ENCODE assay signal across 25 mouse cellular contexts in genomic region chr16:18636401-18636800, GRCm38 (mm10). TPM values are rescaled to one million over a fixed set of nuclear protein-coding genes. Genes with fewer than 3 reads are reported as not detected.
DNase-seq lines count a peak whose midpoint lies in the region; ATAC-seq lines count a peak whose summit lies in the region.
"Had no signal": no experiment of that assay in that cellular context is flagged by ENCODE, and none has a peak within 500 bp of the region (broad histone marks: within the 10 kb centered on the region; RNA-seq: fewer than 3 reads in every experiment).

No protein-coding gene starts in this region.

- intact Hi-C loops in left cerebral cortex, postnatal 14 days (cut with DNase I), result no loop called here

- H3K4me2 ChIP-seq in kidney, embryonic 15.5 days, result no peak overlapping the region
- H3K4me2 ChIP-seq: embryonic facial prominence, embryonic 13.5 days; forebrain, embryonic 12.5 days; forebrain, embryonic 15.5 days; heart, embryonic 11.5 days; hindbrain, embryonic 14.5 days had no signal

- no peaks in the 10 kb centered on the region for H3K9me3 ChIP-seq in kidney, embryonic 15.5 days (replicated peaks)
- H3K9me3 ChIP-seq in embryonic facial prominence, embryonic 10.5 days, result no peaks in the 10 kb centered on the region
- H3K9me3 ChIP-seq: embryonic facial prominence, embryonic 13.5 days; forebrain, embryonic 12.5 days; forebrain, embryonic 15.5 days had no signal

- H3K9ac ChIP-seq in kidney, embryonic 15.5 days, result no peak overlapping the region
- H3K9ac ChIP-seq: embryonic facial prominence, embryonic 13.5 days; forebrain, embryonic 12.5 days; forebrain, embryonic 15.5 days; hindbrain, embryonic 14.5 days had no signal

- H3K4me3 ChIP-seq in kidney, embryonic 15.5 days (replicated peaks), result no peak overlapping the region
- no peak overlapping the region for H3K4me3 ChIP-seq in embryonic facial prominence, embryonic 10.5 days
- H3K4me3 ChIP-seq: embryonic facial prominence, embryonic 13.5 days; erythroblast, embryonic 14.5 days; forebrain, embryonic 12.5 days; forebrain, embryonic 15.5 days; heart, adult 2 months had no signal

- no peaks in the 10 kb centered on the region for H3K36me3 ChIP-seq in kidney, embryonic 15.5 days
- no peaks in the 10 kb centered on the region for H3K36me3 ChIP-seq in embryonic facial prominence, embryonic 10.5 days (replicated peaks)
- H3K36me3 ChIP-seq: embryonic facial prominence, embryonic 13.5 days; forebrain, embryonic 12.5 days; forebrain, embryonic 15.5 days had no signal

- peaks cover 10% of the 10 kb centered on the region; the same call in 1 of the 2 replicates for H3K27me3 ChIP-seq in kidney, embryonic 15.5 days
- peaks cover 21% of the 10 kb centered on the region for H3K27me3 ChIP-seq in embryonic facial prominence, embryonic 10.5 days (replicated peaks; ENCODE audit: low read depth, poor library complexity, severe bottlenecking)
- H3K27me3 ChIP-seq: forebrain, embryonic 15.5 days had no signal

- H3K4me1 ChIP-seq in kidney, embryonic 15.5 days, result no peaks in the 10 kb centered on the region
- H3K4me1 ChIP-seq in embryonic facial prominence, embryonic 10.5 days, result peaks cover 8% of the 10 kb centered on the region; the same call in 1 of the 2 replicates
- H3K4me1 ChIP-seq: embryonic facial prominence, embryonic 13.5 days; forebrain, embryonic 12.5 days; forebrain, embryonic 15.5 days had no signal

- ATAC-seq in kidney, embryonic 15.5 days (replicated peaks; ENCODE audit: low FRiP score), result peak; percentile 42; the same call in 1 of the 2 replicates
- ATAC-seq: CD4-positive, CD25-positive, alpha-beta regulatory T cell, adult 4 months; forebrain, embryonic 15.5 days; hindbrain, postnatal 0 days had no signal

- WGBS in kidney, embryonic 15.5 days, result 61% methylated on average over 5 of the region's 5 CpGs
- WGBS in embryonic facial prominence, embryonic 10.5 days, result 83% methylated on average over 5 of the region's 5 CpGs

- no peak overlapping the region for H3K27ac ChIP-seq in kidney, embryonic 15.5 days
- H3K27ac ChIP-seq in embryonic facial prominence, embryonic 10.5 days (replicated peaks), result no peak overlapping the region
- H3K27ac ChIP-seq: embryonic facial prominence, embryonic 13.5 days; forebrain, embryonic 12.5 days; forebrain, embryonic 15.5 days; heart, adult 2 months; hindbrain, embryonic 14.5 days; hindbrain, postnatal 0 days had no signal

- DNase-seq in kidney, postnatal 4 days, result no peak
- DNase-seq in right cerebral cortex, postnatal 10 days (ENCODE audit: low spot score in 2 of 2), result peak; percentile 9 to 13
- DNase-seq in right cerebral cortex, postnatal 36 days (ENCODE audit: low spot score in 2 of 2), result no peak
- DNase-seq in embryonic facial prominence, embryonic 10.5 days (ENCODE audit: low spot score), result peak; percentile 6
- no peak for DNase-seq in left cerebral cortex, postnatal 14 days (ENCODE audit: low spot score in 2 of 2)
- DNase-seq: adrenal gland, adult 2 months; adrenal gland, postnatal 14 days; cerebellum, adult 11 months; cerebellum, adult 2 months; cerebellum, adult 9-11 months; gastrocnemius, postnatal 25 days; heart, postnatal 36 days had no signal

RNA-seq across cellular contexts. Expression of gene Sept5, which starts 6.6 kb away (rescaled TPM):
- 16.3 and 17.1 TPM in 2 replicates for polyA plus RNA-seq in kidney, embryonic 15.5 days (2015; fragmentation: Nextera tagmentation; extraction: Ambion mirVana)
- 30.2 and 32.2 TPM in 2 replicates for polyA plus RNA-seq in embryonic facial prominence, embryonic 10.5 days (2016; fragmentation: Nextera tagmentation; extraction: Ambion mirVana)
- total RNA-seq in left cerebral cortex, postnatal 14 days (2021), result 100 to 1,000 TPM; 866 to 932 TPM
- polyA plus RNA-seq: erythroblast, embryonic 14.5 days had no signal

RNA-seq across cellular contexts. Expression of gene Gm49601, which starts 10.2 kb away (rescaled TPM):
- polyA plus RNA-seq in kidney, embryonic 15.5 days (2015; fragmentation: Nextera tagmentation; extraction: Ambion mirVana), result 1.5 and 4.3 TPM in 2 replicates
- 3.2 and 3.6 TPM in 2 replicates for polyA plus RNA-seq in embryonic facial prominence, embryonic 10.5 days (2016; fragmentation: Nextera tagmentation; extraction: Ambion mirVana)
- 100 to 1,000 TPM; 216 to 232 TPM for total RNA-seq in left cerebral cortex, postnatal 14 days (2021)
- total RNA-seq: common myeloid progenitor, adult 5-6 weeks had no signal
- polyA plus RNA-seq: CD4-positive, CD25-positive, alpha-beta regulatory T cell, adult 4 months had no signal

RNA-seq across cellular contexts. Expression of gene Gp1bb, which starts 14.2 kb away (rescaled TPM):
- polyA plus RNA-seq in kidney, embryonic 15.5 days (2015; fragmentation: Nextera tagmentation; extraction: Ambion mirVana), result 0.93 and 1.6 TPM in 2 replicates
- 2.6 and 3.5 TPM in 2 replicates for polyA plus RNA-seq in embryonic facial prominence, embryonic 10.5 days (2016; fragmentation: Nextera tagmentation; extraction: Ambion mirVana)
- 1 to 10 TPM; 1.8 to 2.5 TPM for total RNA-seq in left cerebral cortex, postnatal 14 days (2021)
- total RNA-seq: adrenal gland, adult 2 months; gastrocnemius, adult 8-10 months had no signal
- polyA plus RNA-seq: CD4-positive, CD25-positive, alpha-beta regulatory T cell, adult 4 months had no signal

RNA-seq across cellular contexts. Expression of gene Tbx1, which starts 45.9 kb away (rescaled TPM):
- 0.28 and 0.40 TPM in 2 replicates for polyA plus RNA-seq in kidney, embryonic 15.5 days (2015; fragmentation: Nextera tagmentation; extraction: Ambion mirVana)
- polyA plus RNA-seq in embryonic facial prominence, embryonic 10.5 days (2016; fragmentation: Nextera tagmentation; extraction: Ambion mirVana), result 8.1 and 9.5 TPM in 2 replicates
- 1 to 10 TPM; 2.0 to 2.2 TPM for total RNA-seq in left cerebral cortex, postnatal 14 days (2021)
- total RNA-seq: adrenal gland, postnatal 14 days; common myeloid progenitor, adult 5-6 weeks; MEL had no signal
- polyA plus RNA-seq: CD4-positive, CD25-positive, alpha-beta regulatory T cell, adult 4 months; erythroblast, embryonic 14.5 days had no signal

Comparison
In these comparisons a context has a peak if more than half of its experiments do, and no peak if none do; other contexts are left out.
1. DNase-seq: peak in right cerebral cortex, postnatal 10 days (2 of 2) and embryonic facial prominence, embryonic 10.5 days (single experiment); none in kidney, postnatal 4 days (0 of 2), right cerebral cortex, postnatal 36 days (0 of 2) and left cerebral cortex, postnatal 14 days (0 of 2).